Mouse (Mus musculus) midbrain, postnatal 0 days (tissue): ENCODE measurements at regions not wholly inside any gene's neighbourhood (a gene's known extent, or its start where the extent isn't known, plus 50 kb on each side); places are given as distances from the start of the nearest gene placed in this dataset. TPM values are rescaled to one million over a fixed set of nuclear protein-coding genes. Genes with fewer than 3 reads are reported as not detected.

Source experiments
- ATAC-seq: fragments of 200-750 bp; cut with Nextera tagmentation; 2 replicates; pipeline ENCODE4 v1.8.0; 2017; ENCODE audit warnings: moderate number of reproducible peaks, mild to moderate bottlenecking, moderate TSS enrichment, moderate library complexity; ENCODE audit not compliant: low FRiP score
- DNase-seq: peaks from one replicate; pipeline ENCODE4 v3.0.0-alpha.2; 2015; ENCODE audit warnings: low spot score
- H3K27ac ChIP-seq: fragments of 300-500 bp; sonication (generic); 2 replicates; pipeline ENCODE4 v1.5.1; 2014; ENCODE audit warnings: low read depth, mild to moderate bottlenecking, low read length, mixed read lengths
- H3K27me3 ChIP-seq: fragments of 300-500 bp; sonication (generic); 2 replicates; pipeline ENCODE4 v1.6.1; 2014; ENCODE audit warnings: low read length, control low read depth, mixed read lengths; ENCODE audit not compliant: insufficient read depth
- H3K36me3 ChIP-seq: fragments of 300-500 bp; sonication (generic); 2 replicates; pipeline ENCODE4 v1.6.1; 2014; ENCODE audit warnings: low read length, control low read depth, mixed read lengths; ENCODE audit not compliant: insufficient read depth
- H3K4me1 ChIP-seq: fragments of 300-500 bp; sonication (generic); 2 replicates; pipeline ENCODE4 v1.6.1; 2014; ENCODE audit warnings: mild to moderate bottlenecking, control low read depth, antibody characterized with exemption, low read length, mixed read lengths; ENCODE audit not compliant: insufficient read depth
- H3K4me2 ChIP-seq: fragments of 300-500 bp; sonication (generic); 2 replicates; pipeline ENCODE4 v1.6.1; 2014; ENCODE audit warnings: low read depth, mild to moderate bottlenecking, low read length, mixed read lengths; ENCODE audit not compliant: poor library complexity, severe bottlenecking
- H3K4me3 ChIP-seq: fragments of 300-500 bp; sonication (generic); 2 replicates; pipeline ENCODE4 v1.5.1; 2014; ENCODE audit warnings: low read depth, mild to moderate bottlenecking, low read length, moderate library complexity
- H3K9ac ChIP-seq: fragments of 300-500 bp; sonication (generic); replicated peaks from 2 replicates; pipeline ENCODE4 v1.6.1; 2014; ENCODE audit warnings: mild to moderate bottlenecking, low read length, moderate library complexity, mixed read lengths; ENCODE audit not compliant: poor library complexity, severe bottlenecking
- H3K9me3 ChIP-seq: fragments of 300-500 bp; sonication (generic); 2 replicates; pipeline ENCODE4 v1.6.1; 2016; ENCODE audit warnings: low read length, control low read depth
- CTCF ChIP-seq: IDR thresholded peaks from 2 replicates; pipeline ENCODE4 v1.5.1; 2016; ENCODE audit warnings: antibody characterized with exemption, mild to moderate bottlenecking
- WGBS: fragments of 180-500 bp; shearing (Covaris S2); extraction: QIAGEN DNeasy Blood & Tissue Kit; methylation state at CpG from one replicate; pipeline ENCODE4 v1.1.7; 2014; 5-methylcytosine and 5-hydroxymethylcytosine counted together
- microRNA-seq: library from miRNA; unstranded; fragments of <30 nt; microRNA quantifications from one replicate; pipeline ENCODE4, GENCODE M21; 2016; ENCODE audit warnings: borderline number of aligned reads

DNA sequence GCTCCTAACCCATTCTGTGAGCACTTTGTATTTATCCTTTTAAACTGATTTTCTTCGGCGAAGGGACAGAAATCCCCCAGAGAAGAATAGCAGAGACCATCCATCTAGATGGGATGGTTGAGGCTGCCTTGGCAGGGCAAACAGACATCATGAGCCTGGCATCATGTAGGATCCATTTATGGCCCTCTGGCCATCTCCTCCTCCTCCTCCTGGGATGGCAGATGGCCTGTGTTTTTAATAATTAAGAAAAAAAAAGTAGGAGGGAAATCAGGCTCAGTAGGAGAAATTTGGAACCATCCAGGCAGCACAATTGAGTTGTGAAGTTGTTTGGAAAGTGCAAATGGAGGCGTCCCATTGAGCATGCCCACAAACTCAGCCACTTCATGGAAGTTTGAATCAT lies 58.8 kb upstream of the Tnp1 start:
- no peak overlapping the region for H3K4me2 ChIP-seq
- H3K9me3 ChIP-seq = no peaks in the 10 kb centered on the region
- no peaks in the 10 kb centered on the region for H3K27me3 ChIP-seq
- DNase-seq (peak; percentile 49), ATAC-seq (no peak)
- H3K27ac ChIP-seq = no peak overlapping the region
- no peak overlapping the region for H3K4me3 ChIP-seq
- no peak for TF ChIP-seq CTCF
- no peak overlapping the region for H3K9ac ChIP-seq
- no peaks in the 10 kb centered on the region for H3K36me3 ChIP-seq
- 90% methylated on average over 3 of the region's 3 CpGs for WGBS
- no peaks in the 10 kb centered on the region for H3K4me1 ChIP-seq

DNA sequence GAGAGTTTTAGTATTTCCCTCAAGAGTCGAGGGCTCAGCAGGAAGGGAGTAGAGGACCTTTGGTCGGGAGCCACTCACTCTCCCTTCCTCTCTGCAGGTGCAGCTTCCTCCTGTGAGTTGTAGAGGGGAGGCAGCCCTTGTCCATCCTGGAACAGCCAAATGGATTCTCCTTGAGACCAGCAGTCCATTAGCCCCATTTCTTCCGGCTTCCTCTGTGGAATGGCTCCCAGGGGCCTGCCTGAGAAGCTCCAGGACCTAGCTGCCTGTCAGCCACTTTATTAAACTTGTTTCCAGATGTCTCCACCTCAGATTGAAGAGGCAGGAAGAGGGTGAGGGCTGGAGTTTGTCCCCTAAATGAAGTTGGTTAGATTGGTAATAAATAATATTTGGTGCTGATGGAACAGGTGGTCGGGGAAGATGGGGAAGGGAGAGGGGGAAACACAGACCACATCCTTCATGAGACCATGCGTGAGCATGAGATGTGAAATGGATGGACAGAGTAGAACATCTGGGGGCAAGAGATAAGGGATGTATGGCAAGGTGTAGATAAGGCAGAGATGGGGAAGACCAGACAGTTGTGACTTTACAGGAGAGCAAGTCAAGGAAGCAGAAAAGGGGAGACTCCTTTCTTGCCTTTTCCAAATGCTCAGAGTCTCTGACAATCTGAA lies 56.7 kb upstream of the Tnp1 start:
- Histone ChIP-seq H3K4me1 (no peaks in the 10 kb centered on the region), H3K4me3 (no peak overlapping the region), H3K27ac (no peak overlapping the region), H3K9me3 (no peaks in the 10 kb centered on the region), H3K4me2 (no peak overlapping the region), H3K36me3 (no peaks in the 10 kb centered on the region), H3K27me3 (no peaks in the 10 kb centered on the region), H3K9ac (no peak overlapping the region)
- TF ChIP-seq CTCF = no peak
- 82% methylated on average over 5 of the region's 5 CpGs for WGBS
- DNase-seq (no peak), ATAC-seq (no peak)

DNA sequence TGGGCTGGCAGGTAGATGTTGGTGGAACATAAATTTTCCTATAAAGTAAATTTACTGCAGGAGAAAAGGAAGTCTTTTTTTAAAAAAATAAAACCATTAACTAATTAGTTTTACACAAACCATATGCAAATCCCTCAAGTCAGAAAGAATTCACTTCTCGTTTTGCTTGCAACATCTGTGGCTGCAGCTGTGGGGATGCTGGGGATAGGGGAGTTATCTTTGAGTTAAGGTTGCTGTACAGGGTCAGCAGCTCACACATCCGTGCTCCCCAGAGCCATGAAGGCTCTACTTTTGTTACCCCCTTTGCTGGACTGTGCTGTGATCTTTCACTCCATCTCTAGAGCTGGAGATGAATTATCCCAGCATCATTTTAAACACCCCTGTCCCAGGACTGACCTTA lies 54.4 kb upstream of the Tnp1 start:
- H3K4me3 ChIP-seq = no peak overlapping the region
- H3K4me2 ChIP-seq = no peak overlapping the region
- TF ChIP-seq CTCF = no peak
- H3K4me1 ChIP-seq = no peaks in the 10 kb centered on the region
- no peak for ATAC-seq
- no peak overlapping the region for H3K27ac ChIP-seq
- WGBS = 64% methylated on average over 2 of the region's 2 CpGs
- no peaks in the 10 kb centered on the region for H3K9me3 ChIP-seq
- no peaks in the 10 kb centered on the region for H3K27me3 ChIP-seq
- DNase-seq = no peak
- H3K36me3 ChIP-seq = no peaks in the 10 kb centered on the region
- no peak overlapping the region for H3K9ac ChIP-seq

Small RNAs in the stretch of these regions (microRNA-seq; reads per million reads assigned to microRNA genes)
- gene Mir6351 = not detected
